Mouse (Mus musculus) heart, embryonic 14.5 days (tissue): Measurements from ENCODE around the gene Exoc6b. TPM values are rescaled to one million over a fixed set of nuclear protein-coding genes. Genes with fewer than 3 reads are reported as not detected.

Source experiments
- ATAC-seq: fragments of 200-750 bp; cut with Nextera tagmentation; 2 replicates; pipeline ENCODE4 v1.8.0; 2017; ENCODE audit warnings: low read depth, moderate TSS enrichment; ENCODE audit not compliant: insufficient number of reproducible peaks, insufficient read depth, low FRiP score
- H3K27ac ChIP-seq, 2 experiments: fragments of 200-500 bp in 1 of 2; fragments of 300-500 bp in 1 of 2; sonication (generic) in 1 of 2; replicated peaks in 1 of 2; 2 replicates each; pipeline ENCODE4 v1.5.1; 2012 to 2014; ENCODE audit warnings: low read depth in 2 of 2, low read length in 2 of 2, control low read depth in 1 of 2, mild to moderate bottlenecking in 1 of 2, mixed read lengths in 1 of 2; ENCODE audit not compliant: control insufficient read depth in 1 of 2, insufficient read depth in 1 of 2
- H3K27me3 ChIP-seq: fragments of 300-500 bp; sonication (generic); 2 replicates; pipeline ENCODE4 v1.6.1; 2014; ENCODE audit warnings: mild to moderate bottlenecking, low read length, control low read depth; ENCODE audit not compliant: control insufficient read depth, insufficient read depth
- H3K36me3 ChIP-seq: fragments of 300-500 bp; sonication (generic); 2 replicates; pipeline ENCODE4 v1.6.1; 2014; ENCODE audit warnings: mild to moderate bottlenecking, control low read depth, low read length, mixed read lengths; ENCODE audit not compliant: control insufficient read depth, insufficient read depth
- H3K4me1 ChIP-seq, 2 experiments: fragments of 200-500 bp in 1 of 2; fragments of 300-500 bp in 1 of 2; sonication (generic) in 1 of 2; 2 replicates each; pipeline ENCODE4 v1.6.1; 2012 to 2014; ENCODE audit warnings: low read length in 2 of 2, control low read depth in 1 of 2, mixed read lengths in 1 of 2; ENCODE audit not compliant: control insufficient read depth in 2 of 2, insufficient read depth in 2 of 2
- H3K4me2 ChIP-seq: fragments of 300-500 bp; sonication (generic); 2 replicates; pipeline ENCODE4 v1.6.1; 2014; ENCODE audit warnings: mild to moderate bottlenecking, low read length
- H3K4me3 ChIP-seq, 2 experiments: fragments of 200-500 bp in 1 of 2; fragments of 300-500 bp in 1 of 2; sonication (generic) in 1 of 2; 2 replicates each; pipeline ENCODE4 v1.5.1; 2012 to 2014; ENCODE audit warnings: low read length in 2 of 2, mild to moderate bottlenecking in 2 of 2, control low read depth in 1 of 2, low read depth in 1 of 2, moderate library complexity in 1 of 2; ENCODE audit not compliant: control insufficient read depth in 1 of 2, insufficient read depth in 1 of 2
- H3K9ac ChIP-seq: fragments of 300-500 bp; sonication (generic); 2 replicates; pipeline ENCODE4 v1.6.1; 2014; ENCODE audit warnings: mild to moderate bottlenecking, low read length
- H3K9me3 ChIP-seq: fragments of 300-500 bp; sonication (generic); 2 replicates; pipeline ENCODE4 v1.6.1; 2016; ENCODE audit warnings: low read length, control low read depth; ENCODE audit not compliant: control insufficient read depth
- WGBS: fragments of 180-500 bp; shearing (Covaris S2); extraction: QIAGEN DNeasy Blood & Tissue Kit; methylation state at CpG from one replicate; pipeline ENCODE4 v1.1.7; 2014; 5-methylcytosine and 5-hydroxymethylcytosine counted together
- polyA plus RNA-seq: library from polyadenylated mRNA; unstranded; fragments of >200 nt; fragmentation: Nextera tagmentation; extraction: Ambion mirVana; gene quantifications from 2 replicates; pipeline ENCODE4 v1.2.1, GENCODE M21; 2014

Exoc6b gene
- polyA plus RNA-seq, 1 experiment from 2014 or later = 21.2 TPM

DNA sequence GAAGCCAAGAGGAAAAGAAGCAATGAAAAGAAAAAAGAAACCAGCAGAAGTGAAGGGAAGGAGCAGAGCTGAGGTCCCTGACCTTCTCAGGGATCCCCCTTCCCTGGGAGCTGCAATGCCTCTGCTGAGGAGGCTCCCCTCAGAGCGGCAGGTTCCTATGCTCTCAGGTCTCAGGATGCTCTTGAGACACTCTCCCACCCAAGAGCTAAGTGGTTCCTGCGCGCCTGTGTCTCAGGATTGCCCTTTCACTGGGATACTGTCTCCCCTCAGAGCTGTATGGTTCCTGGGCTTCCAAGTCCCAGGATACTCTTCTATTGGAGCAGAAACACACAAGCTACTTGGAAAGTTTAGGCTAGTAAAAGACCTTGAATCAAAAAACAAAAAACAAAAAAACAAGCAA lies 394.4 kb downstream of the Exoc6b start:
- WGBS = 83% methylated on average over 3 of the region's 3 CpGs
- no peaks in the 10 kb centered on the region for H3K4me1 ChIP-seq
- H3K4me2 ChIP-seq = no peak overlapping the region
- H3K4me3 ChIP-seq = no peak overlapping the region
- H3K27ac ChIP-seq = no peak overlapping the region
- no peak overlapping the region for H3K9ac ChIP-seq
- no peaks in the 10 kb centered on the region for H3K36me3 ChIP-seq
- peaks cover 15% of the 10 kb centered on the region for H3K9me3 ChIP-seq
- no peaks in the 10 kb centered on the region for H3K27me3 ChIP-seq
- no peak for ATAC-seq

- Histone ChIP-seq H3K4me2 (no peak overlapping the region), H3K27me3 (no peaks in the 10 kb centered on the region), H3K27ac (no peak overlapping the region), H3K4me3 (no peak overlapping the region), H3K4me1 (no peaks in the 10 kb centered on the region), H3K9me3 (peaks cover 15% of the 10 kb centered on the region), H3K36me3 (no peaks in the 10 kb centered on the region), H3K9ac (no peak overlapping the region)
- no peak for ATAC-seq
- 76% methylated on average over 7 of the region's 7 CpGs for WGBS
Observed at GRCm38 (mm10) chr6:84674136-84674535, 395.2 kb downstream of the Exoc6b start.

DNA sequence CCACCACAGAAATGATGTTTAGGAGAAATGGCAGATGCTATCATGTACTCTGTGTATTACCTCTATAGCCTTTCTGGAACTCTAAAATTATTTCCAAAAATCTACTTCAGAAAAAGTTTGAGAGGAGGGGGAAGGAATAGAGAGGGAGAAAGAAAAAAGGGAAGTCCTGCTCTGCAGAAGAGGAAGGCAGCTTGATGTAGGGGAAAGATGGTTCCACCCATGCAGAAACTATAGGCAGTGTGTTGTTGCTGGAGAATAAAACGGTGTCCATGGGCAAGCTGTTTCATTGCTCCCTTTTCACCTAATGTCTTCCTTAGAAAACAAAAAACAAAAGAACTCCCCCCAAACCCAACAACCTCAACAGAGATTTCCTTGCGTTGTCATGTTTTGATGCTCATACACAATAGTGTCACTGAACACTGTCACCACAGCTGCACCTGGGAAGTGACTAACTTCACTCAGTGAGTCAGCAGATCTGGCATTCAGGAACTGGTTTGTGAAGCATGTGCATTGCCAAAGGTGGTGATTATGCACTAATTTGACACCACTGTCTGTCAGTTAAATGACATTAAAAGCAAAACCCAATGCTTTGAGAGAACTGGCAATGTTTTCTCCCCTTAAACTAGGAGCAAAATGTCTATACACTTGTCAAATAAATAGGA lies 407.7 kb downstream of the Exoc6b start:
- Histone ChIP-seq H3K36me3 (no peaks in the 10 kb centered on the region), H3K27me3 (no peaks in the 10 kb centered on the region), H3K9me3 (no peaks in the 10 kb centered on the region), H3K9ac (no peak overlapping the region), H3K4me2 (no peak overlapping the region), H3K27ac (no peak overlapping the region), H3K4me3 (no peak overlapping the region), H3K4me1 (no peaks in the 10 kb centered on the region)
- 82% methylated on average over 2 of the region's 2 CpGs for WGBS
- ATAC-seq = no peak

DNA sequence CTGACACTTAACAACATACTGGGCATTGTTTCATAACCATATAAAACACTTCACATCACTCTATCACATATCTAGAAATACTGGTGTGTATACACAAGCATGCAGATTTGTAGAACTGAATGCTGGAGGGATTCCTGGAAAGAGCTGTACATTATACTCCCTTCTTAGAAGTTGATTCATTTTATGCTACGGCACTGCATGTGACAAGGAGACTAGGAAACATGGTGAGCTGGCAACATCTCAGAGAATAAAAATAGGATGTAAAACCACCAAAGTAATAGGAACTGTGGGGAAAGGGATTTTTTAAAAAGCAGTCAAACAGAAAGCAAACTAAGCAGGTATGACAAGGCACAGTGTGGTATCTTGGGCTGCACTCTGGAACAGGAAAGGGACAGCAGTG lies 408.3 kb downstream of the Exoc6b start:
- Histone ChIP-seq H3K9me3 (no peaks in the 10 kb centered on the region), H3K4me2 (no peak overlapping the region), H3K4me1 (no peaks in the 10 kb centered on the region), H3K27me3 (no peaks in the 10 kb centered on the region), H3K36me3 (no peaks in the 10 kb centered on the region), H3K27ac (no peak overlapping the region), H3K4me3 (no peak overlapping the region), H3K9ac (no peak overlapping the region)
- no peak for ATAC-seq
- WGBS = 85% methylated on average over 1 of the region's 1 CpGs

GRCm38 (mm10) chr6:84657091-84657490 lies 412.2 kb downstream of the Exoc6b start:
- Histone ChIP-seq H3K4me3 (no peak overlapping the region), H3K4me2 (no peak overlapping the region), H3K36me3 (no peaks in the 10 kb centered on the region), H3K27me3 (no peaks in the 10 kb centered on the region), H3K9me3 (no peaks in the 10 kb centered on the region), H3K9ac (no peak overlapping the region), H3K4me1 (no peaks in the 10 kb centered on the region), H3K27ac (no peak overlapping the region)
- WGBS = 56% methylated on average over 1 of the region's 1 CpGs
- ATAC-seq = no peak

GRCm38 (mm10) chr6:84656680-84657079 lies 412.6 kb downstream of the Exoc6b start:
- Histone ChIP-seq H3K4me3 (no peak overlapping the region), H3K4me1 (no peaks in the 10 kb centered on the region), H3K4me2 (no peak overlapping the region), H3K9me3 (no peaks in the 10 kb centered on the region), H3K27me3 (no peaks in the 10 kb centered on the region), H3K36me3 (no peaks in the 10 kb centered on the region), H3K9ac (no peak overlapping the region), H3K27ac (no peak overlapping the region)
- no peak for ATAC-seq
- WGBS = 67% methylated on average over 2 of the region's 2 CpGs

GRCm38 (mm10) chr6:84651902-84652301 lies 417.4 kb downstream of the Exoc6b start:
- H3K9ac ChIP-seq = no peak overlapping the region
- H3K27ac ChIP-seq = no peak overlapping the region
- H3K4me1 ChIP-seq = peaks cover 0 to 5% of the 10 kb centered on the region in 2 experiments; a peak in 1 of 4 replicates
- H3K9me3 ChIP-seq = peaks cover 5% of the 10 kb centered on the region; the same call in 1 of the 2 replicates
- no peaks in the 10 kb centered on the region for H3K27me3 ChIP-seq
- no peak overlapping the region for H3K4me3 ChIP-seq
- no peak overlapping the region for H3K4me2 ChIP-seq
- H3K36me3 ChIP-seq = no peaks in the 10 kb centered on the region
- WGBS = 71% methylated on average over 3 of the region's 3 CpGs
- no peak for ATAC-seq

- Histone ChIP-seq H3K4me2 (no peak overlapping the region), H3K27ac (no peak overlapping the region), H3K4me1 (peaks cover 2 to 5% of the 10 kb centered on the region in 2 experiments; a peak in 2 of 4 replicates), H3K9me3 (peaks cover 5% of the 10 kb centered on the region; the same call in 1 of the 2 replicates), H3K36me3 (no peaks in the 10 kb centered on the region), H3K9ac (no peak overlapping the region), H3K4me3 (no peak overlapping the region), H3K27me3 (no peaks in the 10 kb centered on the region)
- WGBS = 43% methylated on average over 4 of the region's 4 CpGs
- ATAC-seq = no peak
Observed at GRCm38 (mm10) chr6:84647197-84647596, 422.1 kb downstream of the Exoc6b start.
